Mouse (Mus musculus) layer of hippocampus, adult 9-11 months (tissue): Measurements from ENCODE around the gene Gm10518.

Experiments
- DNase-seq: peaks from one replicate; pipeline ENCODE4 v3.0.0; 2022

Gm10518 gene

GRCm38 (mm10) chr1:179835753-179836425 is 32.7 kb downstream of the Gm10518 start:
- no peak for DNase-seq

GRCm38 (mm10) chr1:179836426-179837404 is 33.5 kb downstream of the Gm10518 start:
- no peak for DNase-seq

GRCm38 (mm10) chr1:179842568-179842967 is 39.4 kb downstream of the Gm10518 start:
- peak; percentile 34 for DNase-seq

- DNase-seq, result no peak
Observed at GRCm38 (mm10) chr1:179843981-179844380, 40.8 kb downstream of the Gm10518 start.

GRCm38 (mm10) chr1:179844894-179845293 is 41.7 kb downstream of the Gm10518 start:
- DNase-seq, result peak; percentile 52

- DNase-seq, result no peak
Observed at GRCm38 (mm10) chr1:179845832-179846499, 42.8 kb downstream of the Gm10518 start.

GRCm38 (mm10) chr1:179847173-179847572 is 44.0 kb downstream of the Gm10518 start:
- DNase-seq, result no peak

GRCm38 (mm10) chr1:179847759-179848389 is 44.7 kb downstream of the Gm10518 start:
- peak; percentile 50 for DNase-seq

- DNase-seq, result no peak
Observed at GRCm38 (mm10) chr1:179853421-179853820, 50.2 kb downstream of the Gm10518 start.
